8 mouse cellular contexts compared by ENCODE assay signal in the genomic region with DNA sequence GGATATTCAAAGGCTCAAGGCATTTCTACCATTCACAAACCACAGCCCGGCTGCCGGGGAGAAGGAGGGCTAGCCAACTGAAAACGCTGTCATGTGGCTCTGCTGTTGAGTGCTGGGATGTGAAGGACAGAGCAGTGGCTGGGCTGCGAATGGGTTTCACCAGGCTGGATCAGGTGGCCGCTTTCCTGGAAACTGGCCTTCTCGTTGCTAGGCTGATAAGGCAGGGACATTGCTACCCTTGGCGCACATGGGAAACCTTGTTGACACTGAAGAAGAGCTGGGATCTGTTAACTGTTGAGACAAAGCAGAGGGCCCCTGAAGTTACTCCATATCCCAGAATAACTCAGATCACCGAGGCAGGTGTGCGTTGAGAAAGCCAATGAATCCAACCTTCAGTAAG.
DNase-seq lines count a peak whose midpoint lies in the region; ATAC-seq and TF ChIP-seq lines count a peak whose summit lies in the region.

No protein-coding gene starts in this region.

- H3K4me1 ChIP-seq in hindbrain, embryonic 13.5 days (replicated peaks): peaks cover 25% of the 10 kb centered on the region
- H3K4me1 ChIP-seq in hindbrain, postnatal 0 days (ENCODE audit: insufficient read depth, low read length): peaks cover 6% of the 10 kb centered on the region
- H3K4me1 ChIP-seq in limb, embryonic 10.5 days: peaks cover 46% of the 10 kb centered on the region
- H3K4me1 ChIP-seq in forebrain, embryonic 16.5 days (replicated peaks; ENCODE audit: control insufficient read depth, insufficient read depth, low read length): no peaks in the 10 kb centered on the region

- no peak overlapping the region for H3K9ac ChIP-seq in hindbrain, embryonic 13.5 days
- no peak overlapping the region for H3K9ac ChIP-seq in hindbrain, postnatal 0 days (replicated peaks; ENCODE audit: low read length)
- no peak overlapping the region for H3K9ac ChIP-seq in forebrain, embryonic 16.5 days (replicated peaks; ENCODE audit: low read depth, low read length)

- H3K27me3 ChIP-seq in hindbrain, embryonic 13.5 days: no peaks in the 10 kb centered on the region
- no peaks in the 10 kb centered on the region for H3K27me3 ChIP-seq in hindbrain, postnatal 0 days (ENCODE audit: insufficient read depth, low read length)
- no peaks in the 10 kb centered on the region for H3K27me3 ChIP-seq in limb, embryonic 10.5 days (ENCODE audit: low read depth, poor library complexity, severe bottlenecking)
- H3K27me3 ChIP-seq in forebrain, embryonic 16.5 days (replicated peaks; ENCODE audit: control insufficient read depth, insufficient read depth, low read length): no peaks in the 10 kb centered on the region

- WGBS in hindbrain, embryonic 13.5 days: 52% methylated on average over 9 of the region's 9 CpGs
- WGBS in hindbrain, postnatal 0 days: 55% methylated on average over 9 of the region's 9 CpGs
- WGBS in limb, embryonic 10.5 days: 40% methylated on average over 9 of the region's 9 CpGs
- WGBS in forebrain, embryonic 16.5 days: 50% methylated on average over 9 of the region's 9 CpGs

- H3K9me3 ChIP-seq in hindbrain, embryonic 13.5 days: no peaks in the 10 kb centered on the region
- no peaks in the 10 kb centered on the region for H3K9me3 ChIP-seq in hindbrain, postnatal 0 days (ENCODE audit: low read length)
- no peaks in the 10 kb centered on the region for H3K9me3 ChIP-seq in limb, embryonic 10.5 days (replicated peaks)
- no peaks in the 10 kb centered on the region for H3K9me3 ChIP-seq in forebrain, embryonic 16.5 days (ENCODE audit: control insufficient read depth, low read length)

- TF ChIP-seq CTCF in hindbrain, postnatal 0 days (IDR thresholded peaks at IDR 0.05; ENCODE audit: low read depth): no peak

- peak overlapping the region; percentile 36; the same call in 1 of the 2 replicates for H3K27ac ChIP-seq in hindbrain, embryonic 13.5 days
- H3K27ac ChIP-seq in hindbrain, postnatal 0 days: no peak overlapping the region
- H3K27ac ChIP-seq in limb, embryonic 10.5 days: peak overlapping the region; percentile 59
- H3K27ac ChIP-seq in forebrain, embryonic 16.5 days (ENCODE audit: low read length): no peak overlapping the region

- no peaks in the 10 kb centered on the region for H3K36me3 ChIP-seq in hindbrain, embryonic 13.5 days
- no peaks in the 10 kb centered on the region for H3K36me3 ChIP-seq in hindbrain, postnatal 0 days (ENCODE audit: insufficient read depth, low read length)
- H3K36me3 ChIP-seq in limb, embryonic 10.5 days: no peaks in the 10 kb centered on the region
- H3K36me3 ChIP-seq in forebrain, embryonic 16.5 days (ENCODE audit: control insufficient read depth, insufficient read depth): no peaks in the 10 kb centered on the region

- DNase-seq in hindbrain, postnatal 0 days (ENCODE audit: low spot score): no peak
- DNase-seq in adrenal gland, postnatal 36 days: peak; percentile 58 to 74
- DNase-seq in heart, adult 9 months (ENCODE audit: low spot score in 2 of 2): peak; percentile 68 to 80
- no peak for DNase-seq in limb, embryonic 10.5 days (ENCODE audit: low spot score)
- DNase-seq in layer of hippocampus, postnatal 10 days (ENCODE audit: low spot score in 2 of 2): no peak

- no peak for ATAC-seq in hindbrain, embryonic 13.5 days (ENCODE audit: low FRiP score)
- ATAC-seq in hindbrain, postnatal 0 days: no peak
- no peak for ATAC-seq in erythroid progenitor cell, adult 5-6 weeks (replicated peaks; ENCODE audit: low FRiP score, poor library complexity, severe bottlenecking)
- ATAC-seq in forebrain, embryonic 16.5 days: no peak

- no peak overlapping the region for H3K4me2 ChIP-seq in hindbrain, embryonic 13.5 days
- H3K4me2 ChIP-seq in hindbrain, postnatal 0 days (ENCODE audit: low read depth, low read length): no peak overlapping the region
- no peak overlapping the region for H3K4me2 ChIP-seq in forebrain, embryonic 16.5 days (ENCODE audit: low read length)

- H3K4me3 ChIP-seq in hindbrain, embryonic 13.5 days: no peak overlapping the region
- H3K4me3 ChIP-seq in hindbrain, postnatal 0 days (ENCODE audit: low read length): no peak overlapping the region
- H3K4me3 ChIP-seq in limb, embryonic 10.5 days: no peak overlapping the region
- H3K4me3 ChIP-seq in forebrain, embryonic 16.5 days (replicated peaks; ENCODE audit: low read length): no peak overlapping the region

Comparison
In these comparisons a context has a peak if more than half of its experiments do, and no peak if none do; other contexts are left out.
1. H3K27ac ChIP-seq: peak in hindbrain, embryonic 13.5 days (single experiment) and limb, embryonic 10.5 days (single experiment); none in hindbrain, postnatal 0 days (single experiment) and forebrain, embryonic 16.5 days (single experiment).
2. DNase-seq: peak in adrenal gland, postnatal 36 days (2 of 2) and heart, adult 9 months (2 of 2); none in hindbrain, postnatal 0 days (single experiment), limb, embryonic 10.5 days (single experiment) and layer of hippocampus, postnatal 10 days (0 of 2).